Mouse (Mus musculus) right cerebral cortex, postnatal 10 days (tissue): ENCODE results near the gene Klc3.

ENCODE experiments used
- DNase-seq, 2 experiments: peaks; one replicate each; pipeline ENCODE4 v3.0.0; 2021; ENCODE audit warnings: low spot score in 2 of 2

Klc3 gene

DNA sequence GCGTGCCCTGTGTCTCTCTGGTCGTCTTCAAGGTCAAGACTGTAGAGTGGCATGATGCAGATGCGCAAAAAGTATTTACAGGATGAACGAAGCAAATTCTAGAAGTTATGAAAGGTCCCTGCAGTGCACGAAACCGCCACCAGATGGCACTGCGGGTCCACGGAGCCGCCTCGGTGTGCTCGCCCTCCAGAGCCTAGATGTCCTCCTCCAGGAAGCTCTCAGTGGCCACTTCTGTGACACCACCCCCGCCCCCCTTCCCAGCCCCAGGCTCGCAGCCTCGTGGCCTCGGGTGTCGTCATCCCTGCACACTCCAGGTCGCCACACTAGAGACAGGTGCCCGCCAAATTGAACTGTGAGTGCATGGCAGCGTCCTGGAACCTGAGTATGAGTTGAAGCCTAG lies 1.5 kb upstream of the Klc3 start:
- peak; percentile 72 to 82 for DNase-seq

DNA sequence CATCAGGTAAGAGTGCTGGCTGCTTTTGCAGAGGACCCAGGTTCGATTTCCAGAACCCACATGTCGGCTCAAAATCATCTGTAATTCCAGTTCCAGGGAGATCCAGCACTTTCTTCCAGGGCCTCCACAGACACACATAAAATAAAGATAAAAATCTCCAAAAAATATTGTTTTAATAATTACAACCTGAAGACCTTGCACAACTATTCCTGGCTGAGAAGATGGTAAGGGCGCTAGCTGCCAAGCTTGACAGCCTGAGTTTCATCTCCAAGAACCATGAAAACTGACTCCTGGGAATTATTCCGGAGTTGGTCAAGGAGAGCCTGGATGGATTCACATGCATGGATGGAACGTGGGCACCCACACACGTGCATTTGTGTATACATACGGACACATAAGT lies 572 bp upstream of the Klc3 start, which contains the start of gene Ckm:
Gene Ckm, plus strand, starts transcription at position 301 of the 400 bp plus-strand sequence.
- no peak for DNase-seq

DNA sequence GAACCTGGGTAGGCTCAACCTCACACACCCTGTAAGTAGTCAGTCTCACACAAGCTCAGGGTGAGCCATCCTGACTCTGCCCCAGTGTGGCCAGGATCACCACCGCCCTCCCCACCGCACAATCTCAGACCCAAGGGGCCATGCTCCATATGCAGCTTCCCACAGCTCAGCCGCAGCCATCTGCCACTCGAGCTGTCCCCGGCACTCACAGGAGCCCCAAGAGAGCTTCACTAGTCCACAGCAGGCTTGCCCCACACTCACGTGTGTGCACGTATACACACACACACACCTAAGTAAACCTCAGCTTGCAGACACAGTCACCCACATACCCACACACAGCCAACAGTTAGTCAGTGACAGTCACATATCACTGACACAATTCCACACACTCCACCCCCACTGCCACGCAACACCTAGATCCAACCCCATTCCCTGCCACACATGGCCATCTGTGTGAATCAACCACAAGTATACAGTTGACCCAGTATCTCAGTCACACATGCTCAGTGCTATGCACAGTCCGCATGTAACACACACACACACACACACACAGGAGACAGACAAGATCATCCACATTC lies 1.3 kb downstream of the Klc3 start:
- no peak for DNase-seq

DNA sequence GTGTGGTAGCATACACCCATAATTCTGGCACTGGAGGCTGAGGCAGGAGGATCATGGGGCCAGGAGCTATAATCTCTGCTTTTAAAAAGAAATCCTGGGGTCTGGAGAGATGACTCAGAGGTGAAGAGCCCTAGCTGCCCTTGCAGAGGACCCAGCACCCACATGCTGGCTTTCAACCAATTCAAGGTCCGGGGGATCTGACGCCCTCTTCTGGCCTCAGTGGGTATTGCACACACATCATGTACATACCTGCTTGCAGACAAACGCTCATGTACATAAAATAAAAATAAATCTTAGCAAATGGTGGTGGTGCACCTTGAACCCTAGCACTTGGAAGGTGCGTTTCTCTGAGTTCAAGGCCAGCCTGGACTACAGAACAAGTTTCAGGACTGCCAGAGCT lies 3.0 kb downstream of the Klc3 start:
- no peak for DNase-seq

DNA sequence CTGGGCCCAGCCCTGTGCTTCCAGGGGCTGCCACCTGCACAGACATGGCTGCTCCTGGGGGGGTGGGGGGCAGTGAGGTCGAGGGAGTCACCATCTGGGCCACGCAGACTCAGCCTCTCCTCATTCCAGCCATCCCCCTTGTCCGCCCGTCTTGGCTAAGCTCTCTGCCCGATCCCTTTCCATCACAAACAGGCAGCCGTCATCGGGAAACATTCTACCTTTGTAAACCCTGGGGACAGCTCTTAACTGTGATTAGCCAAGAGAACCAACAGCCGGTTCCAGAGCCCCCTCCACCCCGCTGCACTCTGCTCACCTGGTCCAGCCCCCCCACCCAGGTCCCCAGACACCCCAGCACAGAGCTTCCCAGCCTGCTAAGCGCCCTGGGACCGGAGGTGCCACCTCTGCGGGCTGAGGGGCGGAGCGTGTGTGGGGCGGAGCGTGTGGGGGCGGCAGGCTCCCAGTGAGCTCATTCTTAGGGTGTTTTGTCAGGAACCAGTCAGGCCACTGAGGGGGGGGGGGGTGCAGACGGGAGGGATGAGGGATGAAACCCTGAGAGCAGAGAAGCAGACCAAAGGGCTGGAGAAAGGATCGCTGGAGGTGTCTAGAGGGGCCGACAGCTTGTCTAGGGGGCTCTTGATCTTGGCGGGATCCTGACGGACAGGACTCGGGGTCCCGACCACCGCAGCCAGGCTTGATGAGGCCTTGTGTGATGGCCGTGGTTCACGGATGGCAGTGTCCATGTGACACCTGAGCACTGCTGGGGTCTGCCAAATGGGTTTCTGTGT lies 4.2 kb downstream of the Klc3 start:
- no peak for DNase-seq

DNA sequence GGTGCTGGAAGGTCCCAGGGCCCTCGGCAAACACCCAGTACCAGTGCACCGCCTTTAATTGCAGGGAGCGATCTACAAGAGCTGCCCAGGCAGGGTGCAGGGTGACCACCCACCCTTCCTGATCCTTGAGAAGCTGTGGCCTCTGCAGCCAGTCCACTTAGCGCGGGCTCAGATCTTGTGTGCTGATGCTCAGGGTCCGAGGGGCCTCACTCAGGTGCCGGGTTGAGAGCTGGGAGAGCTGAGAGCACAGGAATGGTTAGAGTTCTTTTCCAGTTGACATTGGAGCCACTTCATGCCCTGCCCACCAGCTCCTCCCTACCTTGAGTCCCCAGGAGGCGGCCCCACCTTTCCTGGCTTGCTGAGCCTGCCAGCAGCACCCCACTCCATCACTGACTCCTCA lies 9.4 kb downstream of the Klc3 start:
- DNase-seq = no peak

DNA sequence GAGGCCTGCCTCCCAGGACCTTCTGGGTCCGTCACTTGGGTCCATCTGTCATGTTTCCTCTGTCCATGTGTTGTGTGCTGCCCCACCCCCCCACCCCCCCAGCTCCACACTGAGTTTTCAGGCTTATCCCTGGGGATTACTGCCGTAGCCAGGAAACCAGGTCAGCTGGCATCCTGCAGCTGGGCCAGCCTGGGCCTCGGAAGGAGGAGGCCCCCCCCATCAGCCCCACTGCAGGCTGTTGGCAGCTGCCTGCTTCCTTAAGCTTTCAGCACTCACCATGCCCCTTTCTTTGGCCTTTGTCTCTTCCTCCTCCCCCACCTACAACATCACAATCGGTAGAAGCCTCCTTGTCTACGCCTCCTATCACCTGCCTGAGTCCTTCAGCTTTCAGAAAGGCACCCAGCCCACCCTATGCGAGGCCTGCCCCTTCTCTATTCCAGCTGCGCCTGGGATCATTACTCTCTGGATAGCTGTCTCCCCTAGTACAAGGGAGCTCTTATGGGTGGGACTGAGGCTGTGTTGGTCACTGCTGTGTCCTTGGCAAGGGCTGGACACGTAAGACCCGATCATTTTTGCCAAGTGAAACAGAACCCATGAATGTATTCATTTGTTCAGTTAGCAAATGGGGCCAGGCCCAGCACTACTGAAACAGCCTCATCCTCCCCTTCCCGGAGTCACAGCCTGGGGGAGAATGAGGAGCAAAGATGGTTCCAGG lies 15.0 kb downstream of the Klc3 start:
- DNase-seq = peak; percentile 61 to 73

DNA sequence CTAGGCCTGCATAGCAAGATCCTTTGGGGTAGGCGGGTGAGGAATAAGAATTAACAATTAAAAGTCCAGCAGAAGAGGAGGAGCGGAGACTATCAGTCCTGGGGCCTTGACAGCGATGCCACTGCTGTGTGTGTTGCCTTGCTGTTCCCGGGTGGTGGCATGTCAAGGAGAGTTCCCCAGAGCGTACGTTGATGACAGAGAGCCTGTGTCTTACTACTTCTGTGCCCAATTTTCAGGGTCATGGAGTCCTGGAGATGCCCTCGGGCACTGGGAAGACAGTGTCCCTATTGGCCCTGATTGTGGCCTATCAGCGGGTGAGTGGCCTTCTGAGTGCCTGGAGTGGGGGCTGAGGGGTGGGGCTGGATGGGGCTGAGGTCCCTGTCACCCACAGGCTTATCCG lies 20.2 kb downstream of the Klc3 start:
- no peak for DNase-seq

DNA sequence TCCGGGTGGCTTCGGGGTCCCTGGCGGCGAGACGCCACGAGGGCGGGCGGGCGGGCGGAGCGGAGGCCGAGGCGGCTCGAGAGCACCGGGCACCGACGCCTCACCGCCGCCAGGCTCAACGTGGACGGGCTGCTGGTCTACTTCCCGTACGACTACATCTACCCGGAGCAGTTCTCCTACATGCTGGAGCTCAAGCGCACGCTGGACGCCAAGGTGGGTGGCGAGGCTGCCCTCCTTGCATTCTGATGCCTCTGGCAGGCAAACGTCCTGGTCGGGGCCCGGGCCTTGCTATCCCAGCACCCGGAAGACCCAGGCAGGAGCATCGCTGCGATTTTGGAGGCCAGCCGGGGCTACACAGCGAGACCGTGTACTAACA lies 21.8 kb downstream of the Klc3 start:
- no peak for DNase-seq

DNA sequence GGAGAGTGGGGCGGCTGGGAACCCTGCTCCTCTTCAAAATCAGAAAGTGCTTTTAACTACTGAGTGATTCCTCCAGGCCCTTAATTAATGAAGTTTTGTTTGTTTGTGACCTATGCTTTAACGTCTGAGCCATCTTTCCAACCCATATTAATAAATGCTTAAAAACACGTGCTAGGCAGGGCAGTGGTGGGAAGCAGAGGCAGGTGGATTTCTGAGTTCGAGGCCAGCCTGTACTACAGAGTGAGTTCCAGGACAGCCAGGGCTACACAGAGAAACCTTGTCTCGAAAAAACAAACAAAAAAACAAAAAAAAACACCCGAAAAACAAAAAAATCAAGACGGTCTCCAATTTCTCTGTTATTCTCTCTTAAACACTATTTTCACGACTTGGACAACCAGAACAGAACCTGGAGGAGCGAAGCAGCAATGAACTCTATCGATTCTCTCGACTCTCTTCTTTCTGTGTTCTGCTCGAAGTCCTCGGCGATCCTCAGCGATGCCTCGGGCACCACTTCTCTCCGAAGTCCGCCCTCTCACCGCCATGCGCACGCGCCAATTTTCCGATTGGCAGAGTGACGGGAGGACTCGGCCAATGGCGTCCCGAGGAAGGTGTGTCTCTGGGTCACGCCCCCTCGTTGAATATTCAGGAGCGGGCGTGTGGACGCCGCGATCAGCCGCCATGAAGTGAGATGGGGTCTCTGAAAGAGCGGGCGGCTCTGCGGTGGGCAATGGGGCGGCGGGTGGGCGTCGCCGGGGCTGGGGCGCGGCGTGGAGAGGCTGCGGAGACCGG lies 22.3 kb downstream of the Klc3 start, which contains the start of gene Ercc2:
Gene Ercc2, plus strand, starts transcription at position 634 of the 789 bp plus-strand sequence.
- DNase-seq = peak; percentile 99 to 100

DNA sequence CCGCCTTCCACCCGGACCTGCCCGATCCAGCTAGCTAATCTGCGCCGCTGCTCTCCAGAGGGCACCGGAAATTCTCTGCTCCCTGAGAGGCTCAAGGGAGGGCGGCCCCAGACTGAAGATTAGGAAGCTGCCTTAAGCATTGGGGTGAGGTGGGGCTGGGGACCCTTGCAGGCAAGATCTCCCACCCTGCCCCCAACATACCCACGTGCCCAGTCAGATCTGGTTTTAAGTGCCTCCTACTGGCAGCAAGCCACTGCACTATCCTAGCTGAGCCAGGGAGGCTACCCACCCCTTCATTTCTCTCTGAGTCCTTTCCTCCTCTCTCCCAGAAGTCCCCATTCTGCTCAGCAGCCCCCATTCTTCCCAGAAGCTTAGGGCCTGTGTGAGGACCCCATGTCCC lies 25.9 kb downstream of the Klc3 start:
- no peak for DNase-seq

DNA sequence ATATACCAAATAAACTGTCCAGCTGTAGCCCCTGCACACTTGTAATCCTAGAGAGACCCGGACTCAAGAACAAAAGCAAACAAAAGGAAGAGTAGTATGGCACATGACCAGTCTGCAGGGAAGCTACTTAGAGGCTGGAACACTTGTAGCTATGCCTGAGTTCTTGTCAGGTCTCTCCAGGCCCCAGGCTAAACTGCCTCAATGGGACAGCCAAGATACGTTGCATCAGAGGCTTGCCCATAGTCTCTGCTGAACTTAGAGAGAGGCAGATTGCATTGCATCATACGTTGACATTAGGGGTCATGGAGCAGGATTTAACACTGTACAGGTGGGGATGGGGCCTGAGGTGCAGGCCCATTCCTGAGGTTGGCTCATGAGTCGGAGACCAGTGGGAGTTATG lies 27.9 kb downstream of the Klc3 start:
- DNase-seq = no peak

DNA sequence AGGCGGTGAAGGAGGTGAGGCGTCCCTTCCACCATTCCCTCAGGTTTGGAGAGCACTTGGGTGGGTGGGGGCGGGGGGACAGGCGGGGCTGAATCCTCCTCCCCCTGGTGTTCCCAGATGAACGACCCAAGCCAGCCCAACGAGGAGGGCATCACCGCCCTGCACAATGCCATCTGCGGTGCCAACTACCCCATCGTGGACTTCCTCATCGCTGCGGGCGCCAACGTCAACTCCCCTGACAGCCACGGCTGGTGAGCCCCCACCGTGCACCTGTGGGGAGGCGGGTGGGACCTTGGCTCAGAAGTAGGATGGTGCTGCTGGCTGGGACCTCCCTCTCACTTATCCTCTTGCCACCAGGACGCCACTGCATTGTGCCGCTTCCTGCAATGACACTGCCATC lies 28.5 kb downstream of the Klc3 start:
- DNase-seq = no peak

DNA sequence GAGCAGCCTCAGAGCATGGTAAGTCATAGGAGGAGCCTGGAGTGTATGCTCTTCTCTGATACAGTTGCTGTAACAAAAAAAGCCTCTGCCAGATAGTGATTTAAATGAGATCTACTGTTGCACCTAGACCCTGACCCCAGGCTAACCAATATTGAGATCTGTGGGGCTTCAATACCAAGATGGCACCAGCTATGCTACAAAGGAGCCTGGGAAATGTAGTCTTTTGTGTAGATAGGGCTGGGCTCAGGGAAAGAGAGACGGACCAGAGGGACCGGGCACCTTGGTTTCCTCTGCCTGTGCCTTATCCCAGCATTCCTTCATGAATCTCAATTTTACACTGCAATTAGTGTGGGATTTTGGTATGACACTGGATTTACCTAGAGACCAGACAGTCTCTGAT lies 30.5 kb downstream of the Klc3 start:
- no peak for DNase-seq

DNA sequence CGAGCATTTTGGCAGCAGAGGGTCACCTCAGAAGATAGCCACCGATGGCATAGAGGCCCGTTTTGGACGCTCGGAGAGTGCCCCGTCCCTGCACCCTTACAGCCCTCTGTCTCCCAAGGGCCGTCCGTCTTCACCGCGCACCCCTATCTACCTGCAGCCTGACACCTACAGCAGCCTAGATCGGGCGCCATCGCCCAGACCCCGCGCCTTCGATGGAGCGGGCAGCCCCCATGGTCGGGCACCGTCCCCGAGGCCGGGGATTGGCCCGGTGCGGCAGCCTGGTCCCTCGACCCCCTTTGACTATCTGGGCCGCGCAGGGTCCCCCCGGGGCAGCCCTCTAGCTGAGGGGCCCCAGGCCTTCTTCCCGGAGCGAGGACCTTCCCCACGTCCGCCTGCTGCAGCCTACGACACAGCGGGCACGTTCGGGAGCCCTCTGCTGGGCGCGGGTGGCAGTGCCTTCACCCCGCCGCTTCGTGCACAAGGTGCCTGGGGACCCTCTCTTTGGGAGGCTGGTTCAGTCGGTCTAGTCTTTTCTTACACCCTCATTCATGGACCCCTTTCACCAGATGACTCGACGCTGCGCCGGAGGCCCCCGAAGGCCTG lies 34.0 kb downstream of the Klc3 start:
- DNase-seq = peak; percentile 70 to 80

DNA sequence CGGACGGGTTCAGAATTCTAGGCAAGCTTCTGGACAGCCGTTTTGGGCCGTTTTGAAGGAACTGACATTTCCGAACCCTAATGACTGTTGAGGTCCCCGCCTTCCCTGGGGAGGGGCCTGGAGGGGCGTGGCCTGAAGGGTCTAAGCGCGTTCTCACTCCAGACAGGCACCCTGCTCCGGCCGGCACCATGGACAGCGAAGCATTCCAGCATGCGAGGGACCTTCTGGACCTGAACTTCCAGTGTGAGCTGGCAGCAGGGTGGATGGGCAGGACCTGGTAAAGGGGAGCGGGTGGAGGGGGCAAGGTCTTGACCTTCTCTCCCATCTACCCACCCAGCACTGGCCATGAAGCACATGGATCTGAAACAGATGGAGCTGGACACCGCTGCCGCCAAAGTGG lies 35.5 kb downstream of the Klc3 start:
- no peak for DNase-seq

DNA sequence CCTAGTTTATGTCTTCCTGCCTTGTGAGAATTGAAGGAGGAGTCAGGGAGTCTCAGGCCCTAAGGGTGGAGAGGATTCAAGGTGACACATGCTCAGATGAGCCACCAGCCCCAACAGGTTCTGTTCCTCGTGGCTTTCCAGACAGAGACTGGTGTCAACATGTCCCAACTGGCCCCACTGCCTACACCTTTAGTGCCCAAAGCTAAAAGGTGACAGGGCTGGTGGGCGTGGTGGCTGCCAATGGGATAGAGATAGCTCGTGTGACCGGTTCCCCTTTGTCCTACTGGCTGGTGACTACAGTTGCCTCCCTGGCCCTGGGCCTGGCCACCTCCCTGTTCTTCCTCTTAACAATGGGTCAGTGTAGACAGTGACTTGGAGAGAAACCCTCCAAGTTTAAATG lies 38.5 kb downstream of the Klc3 start:
- DNase-seq = no peak

DNA sequence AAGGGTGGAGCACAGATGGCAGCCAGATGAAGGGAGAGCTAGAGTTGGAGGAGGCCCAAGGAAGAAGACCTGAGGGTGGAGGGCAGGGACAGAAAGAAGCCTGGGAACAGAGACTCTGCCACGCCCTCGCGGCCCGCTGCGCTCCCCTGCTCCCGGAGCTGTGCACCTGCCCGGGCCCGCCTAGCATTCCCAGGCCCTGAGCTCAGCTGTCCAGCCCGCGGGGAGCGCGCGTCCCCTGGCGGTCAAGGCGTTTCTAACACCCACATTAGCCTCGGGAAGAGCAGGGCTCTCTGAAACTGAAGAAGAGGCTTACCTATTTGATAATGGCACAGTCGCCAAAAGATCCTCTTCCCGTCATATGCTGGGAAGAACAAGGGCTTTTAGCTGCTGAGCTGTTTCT lies 40.0 kb downstream of the Klc3 start:
- DNase-seq = no peak

DNA sequence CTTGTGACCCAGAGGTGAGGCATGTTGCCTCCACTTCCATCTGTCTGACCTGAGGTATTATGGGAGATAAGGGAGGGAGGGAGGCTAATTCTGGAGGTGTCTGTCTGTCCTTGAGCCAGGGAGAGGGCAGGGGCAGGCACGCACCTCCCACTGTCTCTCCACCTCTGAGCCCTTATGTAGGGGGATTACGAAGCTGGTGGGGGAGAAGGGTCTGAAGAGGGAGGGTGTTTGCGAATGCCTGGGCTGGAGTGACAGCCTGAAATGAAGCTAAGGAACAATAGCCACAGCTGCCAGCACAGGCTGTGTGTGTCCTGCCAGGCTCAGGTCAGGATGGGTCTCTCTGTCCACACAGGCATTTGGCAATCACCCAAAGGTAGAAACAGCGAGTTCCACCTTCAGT lies 41.6 kb downstream of the Klc3 start:
- DNase-seq = no peak

DNA sequence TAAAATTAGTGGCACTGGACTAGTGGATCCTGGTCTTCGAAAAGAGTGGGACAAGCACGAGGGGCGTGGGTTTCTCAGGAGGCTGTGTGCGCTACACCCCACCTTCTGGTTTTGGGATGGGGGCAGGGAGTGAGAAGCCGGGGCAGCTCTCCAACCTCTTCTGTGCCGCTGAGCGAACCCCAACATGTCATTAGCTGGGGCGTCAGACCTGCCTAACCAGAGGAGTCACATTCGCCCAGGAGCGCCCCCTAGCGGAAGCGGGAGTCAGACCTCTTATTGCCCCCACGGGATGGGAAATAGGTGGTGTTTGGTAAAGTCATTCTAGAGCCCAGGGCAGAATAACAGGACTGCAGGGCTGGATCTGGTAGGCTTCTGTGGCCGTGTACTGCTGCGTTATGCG lies 42.2 kb downstream of the Klc3 start:
- DNase-seq = peak; percentile 66 to 79

DNA sequence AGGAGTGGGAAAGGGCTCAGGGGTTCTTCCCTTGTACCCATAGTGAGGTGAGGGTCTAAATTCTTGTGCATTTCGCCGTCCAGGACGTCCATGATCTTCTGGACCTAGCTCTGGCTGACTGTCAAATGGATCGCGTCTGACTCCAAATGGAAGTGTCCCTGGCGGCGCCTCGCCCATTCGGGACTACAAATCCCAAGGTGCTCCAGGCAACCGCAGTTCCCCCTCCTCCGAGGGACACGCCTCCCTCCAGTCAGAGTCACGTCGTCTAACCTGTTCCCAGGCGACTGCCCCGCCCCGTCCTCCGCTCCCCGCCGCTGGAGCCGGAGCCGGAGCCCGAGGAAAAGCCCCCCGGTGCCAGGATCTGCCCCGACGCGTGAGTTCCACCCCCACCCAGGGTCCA lies 43.0 kb downstream of the Klc3 start:
- DNase-seq = peak; percentile 94 to 95
